Mouse (Mus musculus): ENCODE data around the gene Wfdc16.

DNA sequence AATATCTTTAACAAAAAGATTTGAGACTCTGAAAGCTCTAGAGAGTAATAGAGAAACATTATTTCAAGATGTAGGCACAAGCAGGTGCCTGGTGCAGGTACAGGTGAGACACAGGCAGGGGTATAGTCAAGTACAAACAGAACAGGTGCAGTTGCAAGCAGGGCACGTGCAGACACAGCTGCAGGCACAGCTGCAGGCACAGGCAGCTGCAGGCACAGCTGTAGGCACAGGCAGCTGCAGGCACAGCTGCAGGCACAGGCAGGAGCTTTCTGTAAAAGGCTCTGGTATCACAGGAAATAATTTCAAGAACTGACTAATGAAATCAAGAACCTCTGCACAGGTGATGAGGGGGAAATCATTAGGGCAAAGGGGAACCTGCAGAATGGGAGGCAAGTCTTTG, 32.3 kb upstream of the Wfdc16 start:
- TF ChIP-seq CTCF (IDR thresholded peaks at IDR 0.05; ENCODE audit: borderline replicate concordance, extremely low read depth, insufficient read depth, insufficient read length) (no peak), POLR2A (IDR thresholded peaks at IDR 0.05; ENCODE audit: borderline replicate concordance, extremely low read depth, insufficient read depth, insufficient read length, poor library complexity, severe bottlenecking) (no peak)
